In genomic region chr2:76962045-76962432, GRCm38 (mm10) we compare ENCODE assay signal across 15 mouse cellular contexts. TPM values are rescaled to one million over a fixed set of nuclear protein-coding genes. Genes with fewer than 3 reads are reported as not detected.
"Had no signal": no experiment of that assay in that cellular context is flagged by ENCODE, and none has a peak within 500 bp of the region (broad histone marks: within the 10 kb centered on the region; RNA-seq: fewer than 3 reads in every experiment).

No protein-coding gene starts in this region.

- H3K4me2 ChIP-seq: limb, embryonic 15.5 days; liver, embryonic 12.5 days; neural tube, embryonic 15.5 days had no signal

- H3K4me3 ChIP-seq: limb, embryonic 15.5 days; liver, embryonic 12.5 days; megakaryocyte, embryonic 14.5 days; myocyte; neural tube, embryonic 15.5 days had no signal

- H3K9ac ChIP-seq: limb, embryonic 15.5 days; liver, embryonic 12.5 days; neural tube, embryonic 15.5 days had no signal

- DNase-seq: kidney, adult 9 months; kidney, postnatal 36 days; layer of hippocampus, adult 9-11 months; layer of hippocampus, postnatal 36 days; right cerebral cortex, adult 18-20 months; right cerebral cortex, postnatal 25 days; thymus, postnatal 4 days had no signal

- ATAC-seq: intestine, embryonic 16.5 days; liver, embryonic 12.5 days had no signal

- H3K9me3 ChIP-seq: limb, embryonic 15.5 days; liver, embryonic 12.5 days; megakaryocyte, embryonic 14.5 days; neural tube, embryonic 15.5 days had no signal

- H3K27ac ChIP-seq: kidney, postnatal 0 days; limb, embryonic 15.5 days; liver, embryonic 12.5 days; macrophage; neural tube, embryonic 15.5 days had no signal

- H3K27me3 ChIP-seq: limb, embryonic 15.5 days; liver, embryonic 12.5 days; megakaryocyte, embryonic 14.5 days; neural tube, embryonic 15.5 days had no signal

- H3K4me1 ChIP-seq: limb, embryonic 15.5 days; liver, embryonic 12.5 days; megakaryocyte, embryonic 14.5 days; neural tube, embryonic 15.5 days had no signal

- H3K36me3 ChIP-seq: limb, embryonic 15.5 days; liver, embryonic 12.5 days; neural tube, embryonic 15.5 days had no signal

RNA-seq across cellular contexts. Expression of gene Ttn, which starts 20.3 kb away (rescaled TPM):
- polyA plus RNA-seq: macrophage had no signal
